Mouse (Mus musculus) kidney, adult 9 months (tissue): ENCODE measurements at regions not wholly inside any gene's neighbourhood (a gene's known extent, or its start where the extent isn't known, plus 50 kb on each side); places are given as distances from the start of the nearest gene placed in this dataset.

Experiments
- DNase-seq: peaks from one replicate; pipeline ENCODE4 v3.0.0; 2022

GRCm38 (mm10) chr8:66756639-66757038 lies 59.6 kb downstream of the Npy1r start:
- no peak for DNase-seq

GRCm38 (mm10) chr8:66757830-66758229 lies 60.8 kb downstream of the Npy1r start:
- no peak for DNase-seq

- DNase-seq, result no peak
Measured at GRCm38 (mm10) chr8:66758519-66758918, 61.5 kb downstream of the Npy1r start.

GRCm38 (mm10) chr8:66759716-66760115 lies 62.7 kb downstream of the Npy1r start:
- DNase-seq, result no peak

- DNase-seq, result no peak
Measured at GRCm38 (mm10) chr8:66760958-66761583, 64.1 kb downstream of the Npy1r start.

GRCm38 (mm10) chr8:66764992-66765528 lies 68.1 kb downstream of the Npy1r start:
- no peak for DNase-seq

GRCm38 (mm10) chr8:66768379-66768969 lies 71.5 kb downstream of the Npy1r start:
- no peak for DNase-seq

- DNase-seq, result no peak
Measured at GRCm38 (mm10) chr8:66771111-66771510, 74.1 kb downstream of the Npy1r start.

GRCm38 (mm10) chr8:66772653-66773052 lies 75.7 kb downstream of the Npy1r start:
- DNase-seq, result peak; percentile 3

- no peak for DNase-seq
Measured at GRCm38 (mm10) chr8:66777115-66777877, 80.3 kb downstream of the Npy1r start.

- no peak for DNase-seq
Measured at GRCm38 (mm10) chr8:66779622-66780021, 80.4 kb upstream of the Naf1 start.

- DNase-seq, result no peak
Measured at GRCm38 (mm10) chr8:66782656-66783055, 77.4 kb upstream of the Naf1 start.

GRCm38 (mm10) chr8:66785996-66786395 lies 74.0 kb upstream of the Naf1 start:
- DNase-seq, result no peak
